Mouse (Mus musculus) forebrain, embryonic 11.5 days (tissue): ENCODE results near the gene 1700010I14Rik. TPM values are rescaled to one million over a fixed set of nuclear protein-coding genes. Genes with fewer than 3 reads are reported as not detected.

Experiments
- ATAC-seq: fragments of 200-750 bp; cut with Nextera tagmentation; replicated peaks from 2 replicates; pipeline ENCODE4 v1.8.0; 2017; ENCODE audit warnings: moderate TSS enrichment; ENCODE audit not compliant: low FRiP score
- DNase-seq: peaks from one replicate; pipeline ENCODE4 v3.0.0-alpha.2; 2017; ENCODE audit warnings: low spot score
- H3K27ac ChIP-seq: fragments of 300-500 bp; sonication (generic); 2 replicates; pipeline ENCODE4 v1.5.1; 2014; ENCODE audit warnings: low read depth, low read length
- H3K27me3 ChIP-seq: fragments of 300-500 bp; sonication (generic); 2 replicates; pipeline ENCODE4 v1.6.1; 2014; ENCODE audit warnings: mild to moderate bottlenecking, low read length, mixed read lengths; ENCODE audit not compliant: control insufficient read depth, insufficient read depth
- H3K36me3 ChIP-seq: fragments of 300-500 bp; sonication (generic); 2 replicates; pipeline ENCODE4 v1.6.1; 2014; ENCODE audit warnings: mild to moderate bottlenecking, low read length, moderate library complexity, mixed read lengths; ENCODE audit not compliant: control insufficient read depth, insufficient read depth
- H3K4me1 ChIP-seq: fragments of 300-500 bp; sonication (generic); replicated peaks from 2 replicates; pipeline ENCODE4 v1.6.1; 2014; ENCODE audit warnings: low read length, mixed read lengths; ENCODE audit not compliant: control insufficient read depth, insufficient read depth
- H3K4me2 ChIP-seq: fragments of 300-500 bp; sonication (generic); 2 replicates; pipeline ENCODE4 v1.6.1; 2014; ENCODE audit warnings: low read depth, mild to moderate bottlenecking, low read length, moderate library complexity, mixed read lengths; ENCODE audit not compliant: severe bottlenecking
- H3K4me3 ChIP-seq: fragments of 300-500 bp; sonication (generic); 2 replicates; pipeline ENCODE4 v1.5.1; 2014; ENCODE audit warnings: low read depth, low read length
- H3K9ac ChIP-seq: fragments of 300-500 bp; sonication (generic); 2 replicates; pipeline ENCODE4 v1.6.1; 2014; ENCODE audit warnings: low read length
- H3K9me3 ChIP-seq: fragments of 300-500 bp; sonication (generic); 2 replicates; pipeline ENCODE4 v1.6.1; 2016; ENCODE audit warnings: low read length, mixed read lengths; ENCODE audit not compliant: control insufficient read depth
- WGBS: fragments of 180-500 bp; shearing (Covaris S2); extraction: QIAGEN DNeasy Blood & Tissue Kit; methylation state at CpG from one replicate; pipeline ENCODE4 v1.1.7; 2014; 5-methylcytosine and 5-hydroxymethylcytosine counted together
- polyA plus RNA-seq: library from polyadenylated mRNA; unstranded; fragments of >200 nt; fragmentation: Nextera tagmentation; extraction: Ambion mirVana; gene quantifications from 2 replicates; pipeline ENCODE4 v1.2.1, GENCODE M21; 2014

The 1700010I14Rik gene
- polyA plus RNA-seq, 1 experiment from 2014 or later: 2.9 TPM

GRCm38 (mm10) chr17:9032362-9033044 is 44.4 kb downstream of the 1700010I14Rik start:
- no peak for ATAC-seq
- no peaks in the 10 kb centered on the region for H3K9me3 ChIP-seq

DNA sequence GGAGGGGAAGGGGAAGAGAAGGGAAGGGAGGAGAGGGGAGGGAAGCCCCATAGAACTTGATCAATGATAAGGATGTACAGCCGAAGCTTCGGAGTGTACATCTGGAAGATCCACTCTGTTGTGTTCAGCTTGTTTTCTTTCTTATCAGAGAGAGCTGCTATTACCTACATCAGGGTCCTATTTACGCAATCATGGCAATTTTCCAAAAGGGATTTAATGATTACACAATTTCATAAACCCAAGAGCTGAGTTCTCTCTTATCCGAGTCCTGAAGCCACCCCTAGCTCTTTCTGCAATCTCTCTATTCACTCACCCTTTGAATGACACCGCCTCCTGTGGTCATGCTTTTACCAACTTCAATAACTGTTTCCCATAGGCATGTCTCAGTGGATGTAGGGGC is 45.4 kb downstream of the 1700010I14Rik start:
- no peaks in the 10 kb centered on the region for H3K9me3 ChIP-seq
- H3K27me3 ChIP-seq: no peaks in the 10 kb centered on the region
- no peaks in the 10 kb centered on the region for H3K36me3 ChIP-seq
- no peak overlapping the region for H3K27ac ChIP-seq
- no peak for ATAC-seq
- DNase-seq: no peak
- no peak overlapping the region for H3K9ac ChIP-seq
- peaks cover 5% of the 10 kb centered on the region; the same call in 1 of the 2 replicates for H3K4me1 ChIP-seq
- no peak overlapping the region for H3K4me3 ChIP-seq
- no peak overlapping the region for H3K4me2 ChIP-seq
- WGBS: 70% methylated on average over 5 of the region's 5 CpGs

More at GRCm38 (mm10) chr17:9032362-9033044, 44.4 kb downstream of the 1700010I14Rik start:
- no peak overlapping the region for H3K9ac ChIP-seq
- DNase-seq: peak; percentile 37
- H3K4me3 ChIP-seq: no peak overlapping the region
- H3K4me1 ChIP-seq: peaks cover 5% of the 10 kb centered on the region; the same call in 1 of the 2 replicates
- no peaks in the 10 kb centered on the region for H3K27me3 ChIP-seq
- H3K4me2 ChIP-seq: no peak overlapping the region
- H3K27ac ChIP-seq: no peak overlapping the region
- H3K36me3 ChIP-seq: no peaks in the 10 kb centered on the region
- WGBS: 64% methylated on average over 6 of the region's 6 CpGs

GRCm38 (mm10) chr17:9035561-9036348 is 47.6 kb downstream of the 1700010I14Rik start:
- Histone ChIP-seq H3K9ac (no peak overlapping the region), H3K36me3 (no peaks in the 10 kb centered on the region), H3K27me3 (no peaks in the 10 kb centered on the region), H3K9me3 (no peaks in the 10 kb centered on the region), H3K4me1 (peaks cover 5% of the 10 kb centered on the region; the same call in 1 of the 2 replicates), H3K4me2 (no peak overlapping the region), H3K27ac (no peak overlapping the region), H3K4me3 (no peak overlapping the region)
- ATAC-seq (no peak), DNase-seq (no peak)
- WGBS: 59% methylated on average over 8 of the region's 8 CpGs

DNA sequence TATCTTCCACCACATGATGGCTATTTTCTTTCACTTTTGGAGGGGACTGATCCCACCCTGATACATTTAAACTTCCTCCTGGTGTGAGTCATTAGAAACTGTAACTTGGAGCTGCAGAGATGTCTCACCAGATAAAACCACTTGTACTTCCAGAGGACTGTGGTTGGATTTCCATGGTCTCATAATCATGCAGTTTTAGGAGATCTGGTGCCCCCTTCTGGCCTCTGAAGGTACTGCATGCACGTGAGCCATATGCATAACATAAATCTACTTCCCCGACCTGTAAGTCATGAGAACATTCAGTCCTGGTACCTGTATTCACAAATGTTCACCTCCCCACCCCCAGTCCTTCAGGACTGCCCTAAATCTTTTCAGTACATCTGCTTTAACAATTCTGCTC is 54.6 kb downstream of the 1700010I14Rik start:
- no peaks in the 10 kb centered on the region for H3K4me1 ChIP-seq
- no peak overlapping the region for H3K4me3 ChIP-seq
- no peak overlapping the region for H3K27ac ChIP-seq
- no peaks in the 10 kb centered on the region for H3K9me3 ChIP-seq
- DNase-seq (peak; percentile 73), ATAC-seq (no peak)
- H3K36me3 ChIP-seq: no peaks in the 10 kb centered on the region
- WGBS: 55% methylated on average over 2 of the region's 2 CpGs
- no peak overlapping the region for H3K4me2 ChIP-seq
- H3K27me3 ChIP-seq: no peaks in the 10 kb centered on the region
- H3K9ac ChIP-seq: no peak overlapping the region

GRCm38 (mm10) chr17:9052441-9052980 is 64.4 kb downstream of the 1700010I14Rik start:
- no peak overlapping the region for H3K27ac ChIP-seq
- 36% methylated on average over 13 of the region's 13 CpGs for WGBS
- H3K27me3 ChIP-seq: no peaks in the 10 kb centered on the region
- H3K9me3 ChIP-seq: no peaks in the 10 kb centered on the region
- H3K36me3 ChIP-seq: no peaks in the 10 kb centered on the region
- no peak overlapping the region for H3K9ac ChIP-seq
- ATAC-seq (no peak), DNase-seq (no peak)
- H3K4me2 ChIP-seq: no peak overlapping the region
- H3K4me3 ChIP-seq: no peak overlapping the region
- no peaks in the 10 kb centered on the region for H3K4me1 ChIP-seq

DNA sequence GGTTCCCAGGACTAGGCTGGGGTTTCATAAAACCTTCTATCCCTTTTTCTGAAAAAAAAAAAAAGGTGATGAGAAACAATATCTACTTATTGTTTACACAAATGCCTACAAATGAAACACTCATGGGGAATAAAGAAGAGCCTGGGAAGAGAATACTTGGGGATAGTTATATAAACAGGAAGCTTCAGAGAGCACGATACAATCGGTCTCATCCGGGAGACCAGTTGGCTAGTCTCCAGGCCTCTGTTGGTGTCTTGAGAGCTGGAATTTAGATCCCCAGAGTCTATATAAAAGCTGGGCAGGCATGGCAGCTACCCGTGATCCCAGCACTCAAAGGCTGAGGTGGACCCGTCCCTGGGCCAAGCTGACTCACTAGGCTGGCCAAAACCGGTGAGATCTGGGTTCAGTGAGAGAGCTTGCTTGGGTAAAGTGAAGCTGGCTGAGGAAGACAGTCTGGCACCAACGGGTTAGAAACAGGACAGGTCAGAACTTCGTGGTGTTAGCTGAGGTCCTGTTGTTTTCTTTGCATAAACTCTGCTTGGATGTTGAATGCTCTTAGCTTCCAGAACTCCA is 71.3 kb downstream of the 1700010I14Rik start:
- Histone ChIP-seq H3K4me1 (no peaks in the 10 kb centered on the region), H3K9ac (no peak overlapping the region), H3K9me3 (no peaks in the 10 kb centered on the region), H3K4me3 (no peak overlapping the region), H3K4me2 (no peak overlapping the region), H3K27me3 (no peaks in the 10 kb centered on the region), H3K36me3 (no peaks in the 10 kb centered on the region), H3K27ac (no peak overlapping the region)
- DNase-seq: no peak
- WGBS: 85% methylated on average over 8 of the region's 8 CpGs
- ATAC-seq: no peak
